Mouse (Mus musculus) liver, embryonic 16.5 days (tissue): ENCODE measurements at regions not wholly inside any gene's neighbourhood (a gene's known extent, or its start where the extent isn't known, plus 50 kb on each side); places are given as distances from the start of the nearest gene placed in this dataset.

Experiments used
- ATAC-seq: fragments of 200-750 bp; cut with Nextera tagmentation; 2 replicates; pipeline ENCODE4 v1.8.0; 2017; ENCODE audit warnings: low read depth, mild to moderate bottlenecking, moderate number of reproducible peaks, moderate library complexity
- H3K27ac ChIP-seq: fragments of 300-500 bp; sonication (generic); 2 replicates; pipeline ENCODE4 v1.5.1; 2014; ENCODE audit warnings: mild to moderate bottlenecking, low read length
- H3K27me3 ChIP-seq: fragments of 300-500 bp; sonication (generic); 2 replicates; pipeline ENCODE4 v1.6.1; 2014; ENCODE audit warnings: low read depth, low read length, mixed read lengths; ENCODE audit not compliant: control insufficient read depth, insufficient read depth
- H3K36me3 ChIP-seq: fragments of 300-500 bp; sonication (generic); 2 replicates; pipeline ENCODE4 v1.6.1; 2014; ENCODE audit warnings: mild to moderate bottlenecking; ENCODE audit not compliant: control insufficient read depth, insufficient read depth
- H3K4me1 ChIP-seq: fragments of 300-500 bp; sonication (generic); 2 replicates; pipeline ENCODE4 v1.6.1; 2014; ENCODE audit warnings: low read depth, low read length, mixed read lengths; ENCODE audit not compliant: control insufficient read depth
- H3K4me2 ChIP-seq: fragments of 300-500 bp; sonication (generic); 2 replicates; pipeline ENCODE4 v1.6.1; 2014; ENCODE audit warnings: low read depth, low read length, mixed read lengths
- H3K4me3 ChIP-seq: fragments of 300-500 bp; sonication (generic); 2 replicates; pipeline ENCODE4 v1.5.1; 2014; ENCODE audit warnings: low read depth, mild to moderate bottlenecking, low read length
- H3K9ac ChIP-seq: fragments of 300-500 bp; sonication (generic); 2 replicates; pipeline ENCODE4 v1.6.1; 2014; ENCODE audit warnings: low read depth, low read length
- H3K9me3 ChIP-seq: fragments of 300-500 bp; sonication (generic); replicated peaks from 2 replicates; pipeline ENCODE4 v1.6.1; 2016; ENCODE audit warnings: low read length; ENCODE audit not compliant: control insufficient read depth
- WGBS: fragments of 180-500 bp; shearing (Covaris S2); extraction: QIAGEN DNeasy Blood & Tissue Kit; methylation state at CpG from one replicate; pipeline ENCODE4 v1.1.7; 2014; ENCODE audit not compliant: insufficient replicate concordance; 5-methylcytosine and 5-hydroxymethylcytosine counted together

- H3K4me2 ChIP-seq, result no peak overlapping the region
- 57% methylated on average over 11 of the region's 11 CpGs for WGBS
These were observed 64.9 kb upstream of the Gm5148 start for GRCm38 (mm10) chr3:37789143-37789697.

DNA sequence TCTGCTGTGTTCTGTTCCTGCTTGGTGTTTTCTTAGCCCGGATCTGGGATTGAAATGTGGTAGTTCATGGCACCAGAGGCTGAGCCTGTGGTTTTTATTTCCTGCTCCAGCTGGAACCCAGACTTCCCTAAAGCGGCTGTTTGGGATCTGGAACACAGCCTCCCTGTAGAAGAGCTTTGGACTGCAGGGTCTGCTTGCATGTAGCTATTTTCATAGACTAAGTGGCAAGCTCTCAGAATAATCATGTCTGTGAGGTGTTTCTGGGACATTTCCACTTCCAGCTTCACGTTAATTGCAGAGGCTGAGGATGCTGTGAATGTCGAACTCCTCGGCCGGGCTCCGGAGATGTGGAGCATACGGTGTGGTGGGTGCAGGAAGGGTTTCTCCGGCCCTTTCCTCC is 64.1 kb upstream of the Gm5148 start:
- Histone ChIP-seq H3K4me2 (no peak overlapping the region), H3K4me1 (no peaks in the 10 kb centered on the region), H3K9ac (no peak overlapping the region), H3K27me3 (no peaks in the 10 kb centered on the region), H3K4me3 (no peak overlapping the region), H3K27ac (no peak overlapping the region), H3K9me3 (no peaks in the 10 kb centered on the region), H3K36me3 (no peaks in the 10 kb centered on the region)
- no peak for ATAC-seq
- 50% methylated on average over 9 of the region's 9 CpGs for whole genome bisulfite sequencing

More at GRCm38 (mm10) chr3:37789143-37789697, 64.9 kb upstream of the Gm5148 start:
- no peaks in the 10 kb centered on the region for H3K4me1 ChIP-seq
- no peaks in the 10 kb centered on the region for H3K36me3 ChIP-seq
- ATAC-seq, result no peak
- H3K27ac ChIP-seq, result no peak overlapping the region
- H3K27me3 ChIP-seq, result no peaks in the 10 kb centered on the region
- H3K4me3 ChIP-seq, result no peak overlapping the region
- H3K9me3 ChIP-seq, result no peaks in the 10 kb centered on the region
- H3K9ac ChIP-seq, result no peak overlapping the region

DNA sequence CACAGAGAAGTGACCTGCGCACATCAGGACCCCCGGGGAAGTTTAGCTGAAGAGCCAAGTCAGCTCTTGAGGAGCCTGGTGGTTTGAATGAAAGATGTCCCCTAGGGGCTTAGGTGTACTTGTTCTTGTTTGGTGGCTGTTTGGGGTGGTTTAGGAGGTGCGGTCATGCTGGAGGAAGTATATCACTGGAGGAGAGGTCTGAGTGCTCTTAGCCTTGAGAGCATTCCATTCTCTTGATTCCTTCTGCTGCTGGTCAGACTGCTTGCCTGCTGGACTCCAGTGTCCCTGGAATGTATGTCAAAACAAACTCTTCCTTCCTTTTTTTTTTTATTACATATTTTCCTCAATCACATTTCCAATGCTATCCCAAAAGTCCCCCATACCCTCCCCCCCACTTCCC is 62.5 kb upstream of the Gm5148 start:
- ATAC-seq, result no peak
- H3K27ac ChIP-seq, result no peak overlapping the region
- no peaks in the 10 kb centered on the region for H3K4me1 ChIP-seq
- no peaks in the 10 kb centered on the region for H3K36me3 ChIP-seq
- H3K9me3 ChIP-seq, result no peaks in the 10 kb centered on the region
- no peak overlapping the region for H3K4me2 ChIP-seq
- WGBS, result 74% methylated on average over 3 of the region's 3 CpGs
- H3K9ac ChIP-seq, result no peak overlapping the region
- no peak overlapping the region for H3K4me3 ChIP-seq
- no peaks in the 10 kb centered on the region for H3K27me3 ChIP-seq

DNA sequence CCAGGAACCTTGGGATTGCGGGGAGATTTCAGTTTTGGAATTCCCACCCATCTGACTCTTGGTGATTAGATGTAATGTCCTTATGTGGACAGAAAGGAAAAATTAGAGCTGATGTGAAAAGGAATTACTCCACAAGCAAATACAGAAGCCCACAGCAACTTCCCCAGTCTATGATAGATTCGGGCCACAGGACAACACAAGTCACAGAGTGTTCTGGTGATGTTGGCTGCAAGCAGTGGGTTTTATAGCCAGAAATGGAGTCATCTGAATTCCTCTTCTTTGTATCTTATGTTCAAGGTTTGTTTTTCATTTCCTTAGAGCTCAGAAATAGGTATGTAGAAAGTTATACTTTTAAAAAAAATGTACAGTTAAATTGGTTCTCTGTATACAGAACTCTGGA is 56.8 kb upstream of the Gm5148 start:
- ATAC-seq, result no peak
- H3K4me2 ChIP-seq, result no peak overlapping the region

DNA sequence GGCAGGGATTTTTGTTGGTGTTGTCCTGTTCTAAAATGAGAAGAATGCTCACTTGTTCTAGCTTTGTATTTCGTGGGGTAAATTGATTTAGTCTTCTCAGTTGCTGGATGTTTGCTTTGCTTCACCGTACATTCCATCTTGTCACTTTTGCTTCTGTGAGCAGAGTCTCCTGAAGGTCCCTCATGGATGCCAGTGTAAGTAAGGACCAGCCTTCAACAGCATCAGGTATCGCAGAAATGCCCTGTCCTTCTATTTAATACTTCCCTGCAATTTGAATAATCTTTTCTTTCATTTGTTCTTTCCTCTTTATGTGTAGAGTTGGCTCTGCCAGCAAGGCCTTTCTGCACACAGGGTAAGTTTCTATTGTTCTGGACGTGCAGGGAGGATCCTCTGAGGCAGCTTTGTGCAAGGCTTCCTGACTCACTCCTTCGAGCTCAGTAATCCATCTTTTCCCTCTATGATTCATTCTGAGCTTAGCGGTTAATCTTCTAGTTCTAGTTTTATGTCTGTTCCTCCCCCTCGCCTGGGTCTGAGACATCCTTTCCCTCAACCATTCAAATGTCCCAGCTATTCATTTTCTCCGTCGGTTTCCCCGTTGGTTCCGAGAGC is 55.7 kb upstream of the Gm5148 start:
- no peak for ATAC-seq
- 57% methylated on average over 11 of the region's 11 CpGs for WGBS

More for the DNA sequence above, 56.8 kb upstream of the Gm5148 start:
- 74% methylated on average over 2 of the region's 2 CpGs for WGBS
- H3K9ac ChIP-seq, result no peak overlapping the region
- H3K36me3 ChIP-seq, result no peaks in the 10 kb centered on the region
- H3K4me3 ChIP-seq, result no peak overlapping the region
- no peak overlapping the region for H3K27ac ChIP-seq
- no peaks in the 10 kb centered on the region for H3K9me3 ChIP-seq
- no peaks in the 10 kb centered on the region for H3K4me1 ChIP-seq
- no peaks in the 10 kb centered on the region for H3K27me3 ChIP-seq

DNA sequence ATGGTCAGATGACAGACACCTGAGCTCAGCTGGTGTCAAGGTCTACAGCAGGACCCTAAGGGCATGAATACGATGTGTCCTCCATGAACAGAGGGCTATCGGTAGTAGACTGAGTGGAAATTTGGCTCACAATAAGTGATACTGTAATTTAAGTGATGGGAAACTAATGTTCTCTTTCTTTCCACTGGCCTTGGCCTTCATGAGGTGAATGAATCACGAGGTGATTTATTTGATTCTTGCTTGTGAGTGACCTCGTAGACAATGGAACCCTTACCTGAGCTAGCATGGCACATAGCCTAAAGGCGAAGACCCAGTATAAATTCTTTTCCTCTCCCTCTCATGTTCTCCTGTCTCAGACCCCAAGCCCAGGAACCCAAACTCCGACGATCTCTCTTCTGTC is 54.1 kb upstream of the Gm5148 start:
- Histone ChIP-seq H3K4me2 (no peak overlapping the region), H3K4me3 (no peak overlapping the region), H3K27ac (no peak overlapping the region), H3K9ac (no peak overlapping the region), H3K27me3 (no peaks in the 10 kb centered on the region), H3K36me3 (no peaks in the 10 kb centered on the region), H3K9me3 (no peaks in the 10 kb centered on the region), H3K4me1 (no peaks in the 10 kb centered on the region)
- ATAC-seq, result no peak
- 66% methylated on average over 7 of the region's 7 CpGs for WGBS

More for the DNA sequence above, 55.7 kb upstream of the Gm5148 start:
- H3K9me3 ChIP-seq, result no peaks in the 10 kb centered on the region
- H3K4me3 ChIP-seq, result no peak overlapping the region
- no peak overlapping the region for H3K9ac ChIP-seq
- no peaks in the 10 kb centered on the region for H3K4me1 ChIP-seq
- H3K36me3 ChIP-seq, result no peaks in the 10 kb centered on the region
- no peaks in the 10 kb centered on the region for H3K27me3 ChIP-seq
- H3K27ac ChIP-seq, result no peak overlapping the region
- H3K4me2 ChIP-seq, result no peak overlapping the region

GRCm38 (mm10) chr3:37776224-37776623 is 51.9 kb upstream of the Gm5148 start:
- Histone ChIP-seq H3K36me3 (no peaks in the 10 kb centered on the region), H3K27ac (no peak overlapping the region), H3K27me3 (no peaks in the 10 kb centered on the region), H3K9me3 (no peaks in the 10 kb centered on the region), H3K4me3 (no peak overlapping the region), H3K4me1 (no peaks in the 10 kb centered on the region), H3K9ac (no peak overlapping the region), H3K4me2 (no peak overlapping the region)
- ATAC-seq, result no peak
- 52% methylated on average over 4 of the region's 4 CpGs for WGBS
